Mouse (Mus musculus): Measurements from ENCODE around the gene Cdyl.

- no peak for TF ChIP-seq CTCF (IDR thresholded peaks at IDR 0.05; ENCODE audit: extremely low read depth, insufficient read length, insufficient replicate concordance, low read depth, low read length)
- TF ChIP-seq POLR2A (IDR thresholded peaks at IDR 0.05; ENCODE audit: low read depth, low read length): no peak
Measured at GRCm38 (mm10) chr13:35812191-35812440, 152.5 kb downstream of the Cdyl start.
